In genomic region chr8:95154056-95154455, GRCm38 (mm10) we compare ENCODE assay signal across 12 mouse cellular contexts.
"Had no signal": no experiment of that assay in that cellular context is flagged by ENCODE, and none has a peak within 500 bp of the region (broad histone marks: within the 10 kb centered on the region; RNA-seq: fewer than 3 reads in every experiment).

No protein-coding gene starts in this region.

- H3K27me3 ChIP-seq: neural tube, embryonic 12.5 days; stomach, embryonic 15.5 days had no signal

- H3K36me3 ChIP-seq: midbrain, embryonic 10.5 days; midbrain, embryonic 12.5 days; neural tube, embryonic 12.5 days; stomach, embryonic 15.5 days had no signal

- H3K4me3 ChIP-seq: midbrain, embryonic 10.5 days; midbrain, embryonic 12.5 days; neural tube, embryonic 12.5 days; stomach, embryonic 15.5 days had no signal

- H3K27ac ChIP-seq: midbrain, embryonic 10.5 days; midbrain, embryonic 12.5 days; neural tube, embryonic 12.5 days; stomach, embryonic 15.5 days; stomach, postnatal 0 days had no signal

- DNase-seq: lung, adult 18-20 months; midbrain, embryonic 14.5 days; right cerebral cortex, postnatal 14 days; thymus, adult 2 months; thymus, postnatal 4 days had no signal

- H3K4me2 ChIP-seq: lung, embryonic 14.5 days; midbrain, embryonic 12.5 days; neural tube, embryonic 12.5 days; stomach, embryonic 15.5 days had no signal

- H3K4me1 ChIP-seq: midbrain, embryonic 10.5 days; midbrain, embryonic 12.5 days; neural tube, embryonic 12.5 days had no signal

- ATAC-seq: midbrain, embryonic 16.5 days had no signal

- H3K9ac ChIP-seq: lung, embryonic 14.5 days; midbrain, embryonic 12.5 days; neural tube, embryonic 12.5 days; stomach, embryonic 15.5 days had no signal

- H3K9me3 ChIP-seq: midbrain, embryonic 10.5 days; midbrain, embryonic 12.5 days; neural tube, embryonic 12.5 days; stomach, embryonic 15.5 days had no signal
